Mouse (Mus musculus) stomach, postnatal 0 days (tissue): ENCODE data around the gene Gm15737.

Source experiments
- CTCF ChIP-seq: IDR thresholded peaks from 2 replicates; pipeline ENCODE4 v1.5.1; 2016; ENCODE audit warnings: antibody characterized with exemption, low read depth, mild to moderate bottlenecking, moderate library complexity
- EP300 ChIP-seq: optimal IDR thresholded peaks from 2 replicates; pipeline ENCODE3; 2016; ENCODE audit warnings: antibody characterized with exemption

DNA sequence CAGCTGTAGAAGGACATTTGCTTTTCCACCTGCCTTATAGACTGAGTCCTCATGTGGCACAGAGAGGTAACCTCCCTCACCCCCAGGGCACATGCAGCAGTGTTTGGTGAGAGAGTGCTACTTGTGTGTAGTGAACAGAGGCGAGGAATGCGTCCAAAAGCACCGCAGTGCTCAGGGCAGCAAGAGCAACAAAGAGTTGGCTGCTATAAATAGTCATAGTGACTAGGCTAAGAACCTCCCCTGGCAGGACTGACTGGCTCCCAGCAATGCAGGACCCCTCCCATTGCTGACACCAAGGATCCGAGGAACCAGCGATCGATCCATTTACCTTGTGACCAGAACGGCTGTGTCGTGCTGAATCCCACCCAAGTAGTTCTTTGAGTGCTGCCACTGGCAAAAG is 40.2 kb downstream of the Gm15737 start:
- TF ChIP-seq CTCF, result no peak
- no peak for TF ChIP-seq EP300
